Mouse (Mus musculus) embryonic facial prominence, embryonic 11.5 days (tissue): ENCODE data around the gene Crybg2. TPM values are rescaled to one million over a fixed set of nuclear protein-coding genes. Genes with fewer than 3 reads are reported as not detected.

Source experiments
- ATAC-seq: fragments of 200-750 bp; cut with Nextera tagmentation; replicated peaks from 2 replicates; pipeline ENCODE4 v1.8.0; 2017; ENCODE audit warnings: low read depth; ENCODE audit not compliant: insufficient number of reproducible peaks, low FRiP score, low TSS enrichment
- DNase-seq: peaks from one replicate; pipeline ENCODE4 v3.0.0-alpha.2; 2015; ENCODE audit warnings: low spot score
- H3K27ac ChIP-seq: fragments of 300-500 bp; sonication (generic); replicated peaks from 2 replicates; pipeline ENCODE4 v1.5.1; 2014; ENCODE audit warnings: mild to moderate bottlenecking, low read depth, low read length, control low read depth
- H3K27me3 ChIP-seq: fragments of 300-500 bp; sonication (generic); 2 replicates; pipeline ENCODE4 v1.6.1; 2014; ENCODE audit warnings: mild to moderate bottlenecking, low read length, moderate library complexity, mixed read lengths; ENCODE audit not compliant: control insufficient read depth, insufficient read depth
- H3K36me3 ChIP-seq: fragments of 300-500 bp; sonication (generic); replicated peaks from 2 replicates; pipeline ENCODE4 v1.6.1; 2014; ENCODE audit warnings: low read depth, mild to moderate bottlenecking, low read length, moderate library complexity, mixed read lengths; ENCODE audit not compliant: control insufficient read depth, insufficient read depth
- H3K4me1 ChIP-seq: fragments of 300-500 bp; sonication (generic); 2 replicates; pipeline ENCODE4 v1.6.1; 2014; ENCODE audit warnings: low read length, mixed read lengths; ENCODE audit not compliant: control insufficient read depth, insufficient read depth
- H3K4me2 ChIP-seq: fragments of 300-500 bp; sonication (generic); 2 replicates; pipeline ENCODE4 v1.6.1; 2014; ENCODE audit warnings: low read depth, mild to moderate bottlenecking, control low read depth, low read length, moderate library complexity
- H3K4me3 ChIP-seq: fragments of 300-500 bp; sonication (generic); 2 replicates; pipeline ENCODE4 v1.5.1; 2014; ENCODE audit warnings: low read depth, low read length, control low read depth
- H3K9ac ChIP-seq: fragments of 300-500 bp; sonication (generic); replicated peaks from 2 replicates; pipeline ENCODE4 v1.6.1; 2014; ENCODE audit warnings: mild to moderate bottlenecking, control low read depth, low read length
- H3K9me3 ChIP-seq: fragments of 300-500 bp; sonication (generic); replicated peaks from 2 replicates; pipeline ENCODE4 v1.6.1; 2016; ENCODE audit warnings: mild to moderate bottlenecking, low read length, inconsistent platforms, mixed read lengths; ENCODE audit not compliant: control insufficient read depth
- WGBS: fragments of 180-500 bp; shearing (Covaris S2); extraction: QIAGEN DNeasy Blood & Tissue Kit; methylation state at CpG from one replicate; pipeline ENCODE4 v1.1.7; 2014; 5-methylcytosine and 5-hydroxymethylcytosine counted together
- polyA plus RNA-seq: library from polyadenylated mRNA; unstranded; fragments of >200 nt; fragmentation: Nextera tagmentation; extraction: Ambion mirVana; gene quantifications from 2 replicates; pipeline ENCODE4 v1.2.1, GENCODE M21; 2014

Gene Crybg2
- polyA plus RNA-seq, 1 experiment from 2014 or later, result 1.8 TPM

GRCm38 (mm10) chr4:134047648-134048047, 13.0 kb upstream of the Crybg2 start:
- Histone ChIP-seq H3K27me3 (no peaks in the 10 kb centered on the region), H3K27ac (no peak overlapping the region), H3K36me3 (no peaks in the 10 kb centered on the region), H3K9ac (no peak overlapping the region), H3K4me2 (no peak overlapping the region), H3K4me1 (no peaks in the 10 kb centered on the region), H3K4me3 (no peak overlapping the region), H3K9me3 (no peaks in the 10 kb centered on the region)
- ATAC-seq (no peak), DNase-seq (no peak)
- 73% methylated on average over 5 of the region's 5 CpGs for WGBS

- Histone ChIP-seq H3K4me2 (no peak overlapping the region), H3K27me3 (no peaks in the 10 kb centered on the region), H3K27ac (no peak overlapping the region), H3K9me3 (no peaks in the 10 kb centered on the region), H3K4me1 (no peaks in the 10 kb centered on the region), H3K36me3 (no peaks in the 10 kb centered on the region), H3K4me3 (no peak overlapping the region), H3K9ac (no peak overlapping the region)
- 80% methylated on average over 5 of the region's 5 CpGs for WGBS
- no peak for DNase-seq
- no peak for ATAC-seq
These were observed 8.7 kb upstream of the Crybg2 start for GRCm38 (mm10) chr4:134051912-134052311.

- no peak for ATAC-seq
- no peaks in the 10 kb centered on the region for H3K4me1 ChIP-seq
- no peaks in the 10 kb centered on the region for H3K9me3 ChIP-seq
- H3K4me3 ChIP-seq, result no peak overlapping the region
- H3K4me2 ChIP-seq, result no peak overlapping the region
- 34% methylated on average over 8 of the region's 8 CpGs for WGBS
- H3K36me3 ChIP-seq, result no peaks in the 10 kb centered on the region
- DNase-seq, result no peak
- H3K27me3 ChIP-seq, result no peaks in the 10 kb centered on the region
- no peak overlapping the region for H3K27ac ChIP-seq
- no peak overlapping the region for H3K9ac ChIP-seq
These were observed 8.1 kb upstream of the Crybg2 start for GRCm38 (mm10) chr4:134052560-134052959.

- Histone ChIP-seq H3K4me2 (no peak within 1 kb of the TSS), H3K4me3 (no peak within 1 kb of the TSS), H3K27me3 (no peaks in the 10 kb centered on the region), H3K4me1 (no peaks in the 10 kb centered on the region), H3K36me3 (no peaks in the 10 kb centered on the region), H3K27ac (no peak within 1 kb of the TSS), H3K9ac (no peak within 1 kb of the TSS), H3K9me3 (no peaks in the 10 kb centered on the region)
- ATAC-seq (no peak), DNase-seq (no peak)
- WGBS, result 82% methylated on average over 3 of the region's 3 CpGs
These were observed 7.1 kb upstream of the Crybg2 start, which contains the start of gene Zfp683 for GRCm38 (mm10) chr4:134053538-134053937. Gene Zfp683, plus strand, starts transcription at chr4:134053838.

GRCm38 (mm10) chr4:134058166-134058715, 2.4 kb upstream of the Crybg2 start:
- ATAC-seq, result no peak
- Histone ChIP-seq H3K9ac (no peak overlapping the region), H3K9me3 (no peaks in the 10 kb centered on the region), H3K27me3 (no peaks in the 10 kb centered on the region; the same call in 1 of the 2 replicates), H3K4me2 (no peak overlapping the region), H3K4me3 (no peak overlapping the region), H3K27ac (no peak overlapping the region), H3K4me1 (no peaks in the 10 kb centered on the region), H3K36me3 (no peaks in the 10 kb centered on the region)
- DNase-seq, result no peak
- WGBS, result 25% methylated on average over 14 of the region's 14 CpGs

- no peaks in the 10 kb centered on the region for H3K36me3 ChIP-seq
- no peak overlapping the region for H3K4me3 ChIP-seq
- no peaks in the 10 kb centered on the region; the same call in 1 of the 2 replicates for H3K27me3 ChIP-seq
- no peaks in the 10 kb centered on the region for H3K9me3 ChIP-seq
- 83% methylated on average over 6 of the region's 6 CpGs for WGBS
- DNase-seq (no peak), ATAC-seq (no peak)
- no peak overlapping the region for H3K9ac ChIP-seq
- H3K4me2 ChIP-seq, result no peak overlapping the region
- H3K27ac ChIP-seq, result no peak overlapping the region
- H3K4me1 ChIP-seq, result no peaks in the 10 kb centered on the region
These were observed 1.7 kb upstream of the Crybg2 start for GRCm38 (mm10) chr4:134058908-134059307.

- Histone ChIP-seq H3K36me3 (no peaks in the 10 kb centered on the region), H3K4me1 (no peaks in the 10 kb centered on the region), H3K4me3 (no peak overlapping the region), H3K9me3 (no peaks in the 10 kb centered on the region), H3K27me3 (peaks cover 6% of the 10 kb centered on the region; the same call in 1 of the 2 replicates), H3K27ac (no peak overlapping the region), H3K9ac (no peak overlapping the region), H3K4me2 (no peak overlapping the region)
- DNase-seq (no peak), ATAC-seq (no peak)
- WGBS, result 57% methylated on average over 18 of the region's 18 CpGs
These were observed 683 bp downstream of the Crybg2 start for GRCm38 (mm10) chr4:134061166-134061830.

GRCm38 (mm10) chr4:134061944-134062446, 1.4 kb downstream of the Crybg2 start:
- Histone ChIP-seq H3K27me3 (peaks cover 6% of the 10 kb centered on the region; the same call in 1 of the 2 replicates), H3K4me2 (no peak overlapping the region), H3K9me3 (no peaks in the 10 kb centered on the region), H3K9ac (no peak overlapping the region), H3K4me3 (no peak overlapping the region), H3K36me3 (no peaks in the 10 kb centered on the region), H3K4me1 (no peaks in the 10 kb centered on the region), H3K27ac (no peak overlapping the region)
- DNase-seq (no peak), ATAC-seq (no peak)
- 41% methylated on average over 8 of the region's 8 CpGs for WGBS
